Mouse (Mus musculus): ENCODE results near the gene Obp1a.

Gene Obp1a

DNA sequence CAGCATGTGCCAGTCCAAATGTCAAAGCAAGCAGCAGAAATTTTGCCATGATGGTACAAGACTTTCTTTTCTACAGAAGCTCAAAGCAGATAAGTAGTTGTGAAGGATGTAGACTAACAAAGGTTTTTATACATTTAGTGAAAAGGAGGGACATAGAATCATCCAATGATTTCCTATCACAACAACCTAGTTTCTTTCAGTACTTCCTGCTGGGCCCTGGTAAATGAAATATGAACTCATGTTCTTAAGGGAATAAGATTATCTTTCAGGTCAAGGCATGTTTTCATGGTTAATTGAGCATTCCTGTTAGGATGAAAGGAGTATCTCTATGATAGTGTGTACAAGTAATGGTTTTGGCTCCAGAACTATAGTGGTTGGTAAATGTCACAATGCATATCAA is at the start of gene Obp1a:
TSS of gene Obp1a (minus strand) at position 101 of the 400 bp plus-strand sequence.
- in situ Hi-C loops (cut with MboI), result no loop called here

DNA sequence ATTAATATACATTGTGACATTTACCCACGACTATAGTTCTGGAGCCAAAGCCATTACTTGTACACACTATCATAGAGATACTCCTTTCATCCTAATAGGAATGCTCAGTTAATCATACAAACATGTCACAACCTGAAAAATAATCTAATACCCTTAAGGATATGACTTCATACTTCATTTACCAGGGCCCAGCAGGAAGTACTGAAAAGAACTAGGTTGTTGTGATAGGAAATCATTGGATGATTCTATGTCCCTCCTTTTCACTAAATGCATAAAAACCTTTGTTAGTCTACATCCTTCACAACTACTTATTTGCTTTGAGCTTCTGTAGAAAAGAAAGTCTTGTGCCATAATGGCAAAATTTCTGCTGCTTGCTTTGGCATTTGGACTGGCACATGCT is 34.0 kb upstream of the Obp1a start, which contains the start of gene Gm5938:
TSS of gene Gm5938 (plus strand) at position 301 of the 400 bp plus-strand sequence.
- in situ Hi-C loops (cut with MboI), result no loop called here

Data from mature B cell (primary cell).